Mouse (Mus musculus) neural tube, embryonic 15.5 days (tissue): ENCODE results near the gene Abcb9. TPM values are rescaled to one million over a fixed set of nuclear protein-coding genes. Genes with fewer than 3 reads are reported as not detected.

Experiments
- ATAC-seq: fragments of 200-750 bp; cut with Nextera tagmentation; 2 replicates; pipeline ENCODE4 v1.8.0; 2017; ENCODE audit warnings: mild to moderate bottlenecking, moderate TSS enrichment, moderate library complexity; ENCODE audit not compliant: low FRiP score
- H3K27ac ChIP-seq: fragments of 300-500 bp; sonication (generic); replicated peaks from 2 replicates; pipeline ENCODE4 v1.5.1; 2015; ENCODE audit warnings: mild to moderate bottlenecking, inconsistent platforms
- H3K27me3 ChIP-seq: fragments of 300-500 bp; sonication (generic); replicated peaks from 2 replicates; pipeline ENCODE4 v1.6.1; 2015; ENCODE audit warnings: inconsistent platforms
- H3K36me3 ChIP-seq: fragments of 300-500 bp; sonication (generic); 2 replicates; pipeline ENCODE4 v1.6.1; 2015; ENCODE audit warnings: inconsistent platforms
- H3K4me1 ChIP-seq: fragments of 300-500 bp; sonication (generic); 2 replicates; pipeline ENCODE4 v1.6.1; 2015; ENCODE audit warnings: inconsistent platforms
- H3K4me2 ChIP-seq: fragments of 300-500 bp; sonication (generic); 2 replicates; pipeline ENCODE4 v1.6.1; 2015; ENCODE audit warnings: inconsistent platforms, mild to moderate bottlenecking, moderate library complexity
- H3K4me3 ChIP-seq: fragments of 300-500 bp; sonication (generic); replicated peaks from 2 replicates; pipeline ENCODE4 v1.5.1; 2015; ENCODE audit warnings: mild to moderate bottlenecking, inconsistent platforms
- H3K9ac ChIP-seq: fragments of 300-500 bp; sonication (generic); replicated peaks from 2 replicates; pipeline ENCODE4 v1.6.1; 2015; ENCODE audit warnings: mild to moderate bottlenecking, inconsistent platforms
- H3K9me3 ChIP-seq: fragments of 300-500 bp; sonication (generic); replicated peaks from 2 replicates; pipeline ENCODE4 v1.6.1; 2016; ENCODE audit warnings: inconsistent platforms
- WGBS: fragments of 180-500 bp; shearing (Covaris S2); methylation state at CpG from one replicate; pipeline ENCODE4 v1.1.7; 2015; ENCODE audit warnings: mixed read lengths; 5-methylcytosine and 5-hydroxymethylcytosine counted together
- polyA plus RNA-seq: library from polyadenylated mRNA; unstranded; fragments of >200 nt; fragmentation: Nextera tagmentation; extraction: Ambion mirVana; gene quantifications from 2 replicates; pipeline ENCODE4 v1.2.1, GENCODE M21; 2015

Abcb9 gene
- polyA plus RNA-seq, 1 experiment from 2014 or later = 23.2 TPM

GRCm38 (mm10) chr5:124077856-124078460, 17.6 kb downstream of the Abcb9 start:
- Histone ChIP-seq H3K36me3 (no peaks in the 10 kb centered on the region), H3K9ac (no peak overlapping the region), H3K4me3 (no peak overlapping the region), H3K4me1 (peaks cover 30% of the 10 kb centered on the region; the same call in 1 of the 2 replicates), H3K27me3 (no peaks in the 10 kb centered on the region), H3K9me3 (no peaks in the 10 kb centered on the region), H3K27ac (peak overlapping the region; percentile 77; the same call in 1 of the 2 replicates), H3K4me2 (no peak overlapping the region)
- no peak for ATAC-seq
- 58% methylated on average over 6 of the region's 6 CpGs for whole genome bisulfite sequencing

- H3K9me3 ChIP-seq = no peaks in the 10 kb centered on the region
Observed at GRCm38 (mm10) chr5:124077241-124077640, 18.4 kb downstream of the Abcb9 start.

GRCm38 (mm10) chr5:124076559-124076958, 19.0 kb downstream of the Abcb9 start:
- no peak overlapping the region for H3K9ac ChIP-seq
- H3K27ac ChIP-seq = no peak overlapping the region
- no peaks in the 10 kb centered on the region for H3K36me3 ChIP-seq
- H3K9me3 ChIP-seq = no peaks in the 10 kb centered on the region
- no peak overlapping the region for H3K4me3 ChIP-seq
- no peak overlapping the region for H3K4me2 ChIP-seq
- WGBS = 57% methylated on average over 9 of the region's 9 CpGs
- ATAC-seq = no peak
- no peaks in the 10 kb centered on the region for H3K27me3 ChIP-seq
- H3K4me1 ChIP-seq = peaks cover 34% of the 10 kb centered on the region; the same call in 1 of the 2 replicates

More at GRCm38 (mm10) chr5:124077241-124077640, 18.4 kb downstream of the Abcb9 start:
- no peaks in the 10 kb centered on the region for H3K36me3 ChIP-seq
- no peak overlapping the region for H3K9ac ChIP-seq
- H3K27me3 ChIP-seq = no peaks in the 10 kb centered on the region
- H3K27ac ChIP-seq = no peak overlapping the region
- no peak overlapping the region for H3K4me2 ChIP-seq
- WGBS = 82% methylated on average over 13 of the region's 13 CpGs
- ATAC-seq = no peak
- H3K4me3 ChIP-seq = no peak overlapping the region
- peaks cover 30% of the 10 kb centered on the region; the same call in 1 of the 2 replicates for H3K4me1 ChIP-seq

- H3K4me2 ChIP-seq = no peak overlapping the region
- no peak overlapping the region for H3K27ac ChIP-seq
- ATAC-seq = no peak
- H3K9me3 ChIP-seq = no peaks in the 10 kb centered on the region
- no peak overlapping the region for H3K9ac ChIP-seq
- no peaks in the 10 kb centered on the region; the same call in 1 of the 2 replicates for H3K36me3 ChIP-seq
- no peaks in the 10 kb centered on the region for H3K27me3 ChIP-seq
- 75% methylated on average over 9 of the region's 9 CpGs for WGBS
- peaks cover 34% of the 10 kb centered on the region; the same call in 1 of the 2 replicates for H3K4me1 ChIP-seq
- H3K4me3 ChIP-seq = no peak overlapping the region
Observed at GRCm38 (mm10) chr5:124075716-124076115, 19.9 kb downstream of the Abcb9 start.

- WGBS = 64% methylated on average over 10 of the region's 10 CpGs
- Histone ChIP-seq H3K9me3 (no peaks in the 10 kb centered on the region), H3K9ac (no peak overlapping the region), H3K36me3 (no peaks in the 10 kb centered on the region; the same call in 1 of the 2 replicates), H3K4me3 (no peak overlapping the region), H3K27ac (no peak overlapping the region), H3K27me3 (no peaks in the 10 kb centered on the region), H3K4me1 (peaks cover 29% of the 10 kb centered on the region; the same call in 1 of the 2 replicates), H3K4me2 (no peak overlapping the region)
- ATAC-seq = no peak
Observed at GRCm38 (mm10) chr5:124074845-124075307, 20.7 kb downstream of the Abcb9 start.

GRCm38 (mm10) chr5:124073682-124074081, 21.9 kb downstream of the Abcb9 start:
- Histone ChIP-seq H3K9me3 (no peaks in the 10 kb centered on the region), H3K4me3 (no peak overlapping the region), H3K4me1 (peaks cover 22% of the 10 kb centered on the region; the same call in 1 of the 2 replicates), H3K27me3 (no peaks in the 10 kb centered on the region), H3K9ac (no peak overlapping the region), H3K36me3 (no peaks in the 10 kb centered on the region; the same call in 1 of the 2 replicates), H3K27ac (no peak overlapping the region), H3K4me2 (no peak overlapping the region)
- ATAC-seq = no peak
- WGBS = 60% methylated on average over 9 of the region's 9 CpGs

GRCm38 (mm10) chr5:124069657-124070056, 25.9 kb downstream of the Abcb9 start:
- ATAC-seq = no peak
- peaks cover 5% of the 10 kb centered on the region; the same call in 1 of the 2 replicates for H3K36me3 ChIP-seq

GRCm38 (mm10) chr5:124062037-124062824, 33.4 kb downstream of the Abcb9 start:
- Histone ChIP-seq H3K27me3 (no peaks in the 10 kb centered on the region), H3K4me2 (no peak overlapping the region), H3K36me3 (peaks cover 9% of the 10 kb centered on the region; the same call in 1 of the 2 replicates), H3K27ac (no peak overlapping the region), H3K4me1 (0 out of 2 replicates have a peak, but pooled peaks cover 4% of the 10 kb centered on the region), H3K9ac (no peak overlapping the region), H3K9me3 (no peaks in the 10 kb centered on the region), H3K4me3 (no peak overlapping the region)
- WGBS = 73% methylated on average over 12 of the region's 12 CpGs
- ATAC-seq = no peak

More at GRCm38 (mm10) chr5:124069657-124070056, 25.9 kb downstream of the Abcb9 start:
- H3K4me3 ChIP-seq = no peak overlapping the region
- no peaks in the 10 kb centered on the region for H3K27me3 ChIP-seq
- no peaks in the 10 kb centered on the region for H3K9me3 ChIP-seq
- peaks cover 4% of the 10 kb centered on the region; the same call in 1 of the 2 replicates for H3K4me1 ChIP-seq
- H3K27ac ChIP-seq = no peak overlapping the region
- H3K9ac ChIP-seq = no peak overlapping the region
- WGBS = 82% methylated on average over 3 of the region's 3 CpGs
- no peak overlapping the region for H3K4me2 ChIP-seq

- H3K36me3 ChIP-seq = peaks cover 4% of the 10 kb centered on the region; the same call in 1 of the 2 replicates
- no peaks in the 10 kb centered on the region for H3K9me3 ChIP-seq
- H3K4me1 ChIP-seq = 0 out of 2 replicates have a peak, but pooled peaks cover 4% of the 10 kb centered on the region
- H3K4me3 ChIP-seq = no peak overlapping the region
- no peak overlapping the region for H3K9ac ChIP-seq
- H3K27me3 ChIP-seq = no peaks in the 10 kb centered on the region
- H3K27ac ChIP-seq = no peak overlapping the region; the same call in 1 of the 2 replicates
- 73% methylated on average over 5 of the region's 5 CpGs for WGBS
- H3K4me2 ChIP-seq = no peak overlapping the region
- ATAC-seq = no peak
Observed at GRCm38 (mm10) chr5:124059677-124060076, 35.9 kb downstream of the Abcb9 start.

- Histone ChIP-seq H3K36me3 (peaks cover 4% of the 10 kb centered on the region; the same call in 1 of the 2 replicates), H3K4me1 (0 out of 2 replicates have a peak, but pooled peaks cover 4% of the 10 kb centered on the region), H3K27me3 (no peaks in the 10 kb centered on the region), H3K4me3 (no peak overlapping the region), H3K9me3 (no peaks in the 10 kb centered on the region), H3K4me2 (no peak overlapping the region), H3K9ac (no peak overlapping the region), H3K27ac (no peak overlapping the region)
- 51% methylated on average over 7 of the region's 7 CpGs for WGBS
- no peak for ATAC-seq
Observed at GRCm38 (mm10) chr5:124058749-124059148, 36.8 kb downstream of the Abcb9 start.

GRCm38 (mm10) chr5:124056956-124057355, 38.6 kb downstream of the Abcb9 start:
- H3K9me3 ChIP-seq = no peaks in the 10 kb centered on the region
- ATAC-seq = no peak
- no peak overlapping the region for H3K9ac ChIP-seq
- 0 out of 2 replicates have a peak, but pooled peaks cover 2% of the 10 kb centered on the region for H3K4me1 ChIP-seq
- no peak overlapping the region for H3K4me2 ChIP-seq
- no peaks in the 10 kb centered on the region for H3K27me3 ChIP-seq
- no peak overlapping the region for H3K27ac ChIP-seq
- 35% methylated on average over 4 of the region's 4 CpGs for WGBS
- H3K4me3 ChIP-seq = no peak overlapping the region
- H3K36me3 ChIP-seq = no peaks in the 10 kb centered on the region
